Mouse (Mus musculus): ENCODE data around the gene Plxnb1.

GRCm38 (mm10) chr9:109114871-109115270 is 19.7 kb downstream of the Plxnb1 start:
- no peak for TF ChIP-seq CTCF (conservative IDR thresholded peaks at IDR 0.05; ENCODE audit: low read length)
- no peak for TF ChIP-seq NANOG (IDR thresholded peaks at IDR 0.05; ENCODE audit: borderline replicate concordance, low read length)
